Mouse (Mus musculus) right cerebral cortex, postnatal 14 days (tissue): Measurements from ENCODE around the gene H60c.
"Not testable (repeated sequence)": the region's sequence is repeated elsewhere in the genome, so short reads cannot be mapped to it uniquely, and the experiment has no call there.

Experiments used
- DNase-seq: peaks from one replicate; pipeline ENCODE4 v3.0.0; 2022

H60c gene

GRCm38 (mm10) chr10:3267671-3268070, at the start of gene H60c:
H60c (minus strand) TSS chr10:3267771.
- DNase-seq: no peak

- no peak for DNase-seq
Measured at GRCm38 (mm10) chr10:3308821-3309206, 41.2 kb upstream of the H60c start.

- no peak for DNase-seq
Measured at GRCm38 (mm10) chr10:3308180-3308820, 40.7 kb upstream of the H60c start.

- DNase-seq: no peak
Measured at GRCm38 (mm10) chr10:3307752-3308151, 40.2 kb upstream of the H60c start.

DNA sequence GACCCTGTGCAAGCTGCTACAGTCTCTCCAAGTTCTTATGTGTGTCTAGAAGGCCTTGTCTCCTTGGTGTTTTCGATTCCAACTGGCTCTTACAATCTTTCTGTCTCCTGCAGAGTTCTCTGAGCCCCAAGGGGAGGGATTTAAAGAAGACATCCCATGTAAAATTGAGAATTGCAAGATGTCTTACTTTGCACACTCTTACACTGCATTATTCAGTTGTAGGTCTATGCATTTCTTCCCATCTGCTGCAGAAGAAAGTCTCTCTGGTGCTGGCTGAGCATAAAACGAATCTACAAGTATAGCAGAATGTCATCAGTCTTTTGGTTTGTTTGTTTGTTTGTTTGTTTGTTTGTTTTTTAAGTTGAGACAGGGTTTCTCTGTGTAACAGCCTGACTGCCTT, 26.4 kb upstream of the H60c start:
- DNase-seq: no peak

DNA sequence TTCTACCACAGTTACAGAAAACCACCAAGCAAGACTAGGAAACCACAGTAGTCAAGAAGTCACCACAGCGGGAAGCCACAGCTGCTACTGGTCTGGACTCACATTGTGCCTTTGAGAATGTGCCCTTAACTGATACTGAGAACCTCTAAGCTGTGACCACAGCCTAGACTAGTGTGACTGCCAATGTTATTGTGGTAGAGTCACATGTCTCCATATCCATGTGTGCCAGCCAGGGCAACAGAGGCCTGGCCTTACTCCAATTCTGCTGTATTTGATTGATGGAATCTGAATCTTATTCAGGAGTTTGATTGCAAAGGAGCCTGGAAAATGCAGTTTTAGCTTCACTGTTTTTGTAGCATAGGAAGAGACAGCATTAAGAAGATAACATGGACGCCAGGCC, 13.5 kb upstream of the H60c start:
- DNase-seq: no peak

DNA sequence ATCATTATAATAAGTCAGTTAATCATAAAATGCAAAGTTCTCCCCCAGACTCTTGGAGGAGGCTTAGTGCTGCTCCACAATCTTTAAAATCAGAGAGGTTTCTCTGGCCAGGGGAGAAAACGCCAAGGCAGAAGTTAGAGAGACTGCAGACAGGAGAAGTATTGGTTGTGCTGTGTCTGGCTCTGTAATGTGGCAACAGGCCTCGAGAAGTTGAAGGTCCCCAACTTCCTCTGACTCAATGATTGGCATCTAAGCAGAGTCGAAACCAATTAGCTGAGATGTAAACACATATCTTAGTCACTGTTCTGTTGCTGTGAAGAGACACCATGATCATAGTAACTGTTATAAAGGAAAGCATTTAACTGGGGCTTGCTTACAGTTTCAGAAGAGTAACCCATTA, 6.5 kb upstream of the H60c start:
- DNase-seq: no peak

DNA sequence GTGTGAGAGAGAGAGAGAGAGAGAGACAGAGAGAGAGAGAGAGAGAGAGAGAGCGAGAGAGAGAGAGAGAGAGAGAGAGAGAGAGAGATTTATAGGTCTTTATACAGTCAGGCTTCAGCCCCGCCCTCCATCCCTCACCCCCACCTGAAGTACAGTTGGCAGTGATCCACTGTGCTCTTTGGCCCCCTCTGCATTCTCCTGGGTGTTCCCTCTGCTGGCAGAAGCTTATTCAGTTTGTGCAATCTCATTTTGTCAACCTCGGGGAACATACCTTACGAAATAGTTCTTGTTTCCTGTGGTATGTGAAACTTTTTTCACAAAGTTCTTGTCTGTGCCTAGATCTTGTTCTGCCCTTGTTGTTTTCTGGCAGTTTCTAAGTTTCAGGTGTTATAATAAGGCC, 3.5 kb upstream of the H60c start:
- DNase-seq: no peak

GRCm38 (mm10) chr10:3266729-3267128, 842 bp downstream of the H60c start:
- DNase-seq: no peak

- DNase-seq: no peak
Measured at GRCm38 (mm10) chr10:3262784-3263183, 4.8 kb downstream of the H60c start.

- no peak for DNase-seq
Measured at GRCm38 (mm10) chr10:3257391-3257790, 10.2 kb downstream of the H60c start.

- DNase-seq: not testable (repeated sequence)
Measured at GRCm38 (mm10) chr10:3238436-3238835, 29.1 kb downstream of the H60c start.

- no peak for DNase-seq
Measured at GRCm38 (mm10) chr10:3236638-3237270, 30.8 kb downstream of the H60c start.

DNA sequence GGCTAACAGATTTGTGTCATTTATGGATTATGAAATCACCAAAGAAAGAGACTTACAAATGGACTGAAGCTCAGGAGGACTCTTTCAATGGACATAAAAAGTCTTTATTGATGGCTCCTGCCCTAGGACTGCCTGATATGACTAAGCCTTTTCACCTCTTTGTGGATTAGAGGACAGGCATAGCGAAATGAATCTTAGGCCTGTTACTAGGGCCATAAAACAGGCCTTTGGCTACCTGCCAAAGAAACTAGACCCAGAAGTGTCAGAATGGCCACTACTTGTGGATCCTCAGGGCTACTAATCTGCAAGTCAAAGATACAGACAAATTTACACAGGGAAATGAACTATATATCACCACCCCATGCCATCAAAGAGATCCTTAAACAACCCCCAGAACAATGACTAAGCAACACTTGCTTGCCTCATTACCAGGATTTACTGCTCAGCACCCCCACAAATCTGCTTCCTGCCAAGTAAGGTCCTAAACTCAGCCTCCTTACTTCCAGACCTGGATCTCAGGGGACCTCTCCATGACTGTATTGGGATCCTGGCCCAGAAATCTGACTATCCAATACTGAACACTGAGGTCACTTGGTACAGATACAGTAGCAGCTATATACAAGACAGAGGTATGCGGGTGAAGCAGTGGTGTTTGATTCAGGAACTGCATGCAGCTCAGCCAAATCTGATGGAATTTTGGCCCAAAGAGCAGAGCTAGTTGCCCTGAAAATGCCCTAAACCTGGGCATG, 39.0 kb downstream of the H60c start:
- DNase-seq: no peak
